Mouse (Mus musculus): ENCODE results near the gene Tmem131l.

- no peak for TF ChIP-seq CTCF (IDR thresholded peaks at IDR 0.05; ENCODE audit: borderline replicate concordance, insufficient read depth, low read length)
- TF ChIP-seq POLR2A (IDR thresholded peaks at IDR 0.05; ENCODE audit: low read depth, low read length), result no peak
Measured at GRCm38 (mm10) chr3:83967791-83968190, 72.2 kb downstream of the Tmem131l start.

Measured in embryonic fibroblast, embryonic 13.5 days (primary cell).